Mouse (Mus musculus) neural tube, embryonic 11.5 days (tissue): Measurements from ENCODE around the gene Thbs1. TPM values are rescaled to one million over a fixed set of nuclear protein-coding genes. Genes with fewer than 3 reads are reported as not detected.
"Not testable (repeated sequence)": the region's sequence is repeated elsewhere in the genome, so short reads cannot be mapped to it uniquely, and the experiment has no call there.

Source experiments
- ATAC-seq: fragments of 200-750 bp; cut with Nextera tagmentation; 2 replicates; pipeline ENCODE4 v1.8.0; 2017; ENCODE audit warnings: moderate number of reproducible peaks, mild to moderate bottlenecking, moderate TSS enrichment, moderate library complexity; ENCODE audit not compliant: insufficient read depth, low FRiP score, low TSS enrichment
- DNase-seq: peaks from one replicate; pipeline ENCODE4 v3.0.0-alpha.2; 2015; ENCODE audit warnings: low spot score
- H3K27ac ChIP-seq: fragments of 300-500 bp; sonication (generic); 2 replicates; pipeline ENCODE4 v1.5.1; 2014; ENCODE audit warnings: low read depth, mild to moderate bottlenecking, low read length
- H3K27me3 ChIP-seq: fragments of 300-500 bp; sonication (generic); 2 replicates; pipeline ENCODE4 v1.6.1; 2014; ENCODE audit warnings: mild to moderate bottlenecking, low read length, mixed read lengths; ENCODE audit not compliant: control insufficient read depth, insufficient read depth
- H3K36me3 ChIP-seq: fragments of 300-500 bp; sonication (generic); 2 replicates; pipeline ENCODE4 v1.6.1; 2014; ENCODE audit warnings: mild to moderate bottlenecking, low read length, moderate library complexity, mixed read lengths; ENCODE audit not compliant: control insufficient read depth, insufficient read depth
- H3K4me1 ChIP-seq: fragments of 300-500 bp; sonication (generic); 2 replicates; pipeline ENCODE4 v1.6.1; 2014; ENCODE audit warnings: low read length, mixed read lengths; ENCODE audit not compliant: control insufficient read depth, insufficient read depth
- H3K4me2 ChIP-seq: fragments of 300-500 bp; sonication (generic); 2 replicates; pipeline ENCODE4 v1.6.1; 2014; ENCODE audit warnings: low read depth, mild to moderate bottlenecking, moderate library complexity
- H3K4me3 ChIP-seq: fragments of 300-500 bp; sonication (generic); 2 replicates; pipeline ENCODE4 v1.5.1; 2014; ENCODE audit warnings: low read depth, low read length
- H3K9ac ChIP-seq: fragments of 300-500 bp; sonication (generic); 2 replicates; pipeline ENCODE4 v1.6.1; 2014; ENCODE audit warnings: mild to moderate bottlenecking, low read length
- H3K9me3 ChIP-seq: fragments of 300-500 bp; sonication (generic); 2 replicates; pipeline ENCODE4 v1.6.1; 2016; ENCODE audit warnings: low read length; ENCODE audit not compliant: control insufficient read depth
- WGBS: fragments of 180-500 bp; shearing (Covaris S2); extraction: QIAGEN DNeasy Blood & Tissue Kit; methylation state at CpG from one replicate; pipeline ENCODE4 v1.1.7; 2014; 5-methylcytosine and 5-hydroxymethylcytosine counted together
- polyA plus RNA-seq: library from polyadenylated mRNA; unstranded; fragments of >200 nt; fragmentation: Nextera tagmentation; extraction: Ambion mirVana; gene quantifications from 2 replicates; pipeline ENCODE4 v1.2.1, GENCODE M21; 2014

Thbs1 gene
- polyA plus RNA-seq, 1 experiment from 2014 or later = 36.9 TPM

DNA sequence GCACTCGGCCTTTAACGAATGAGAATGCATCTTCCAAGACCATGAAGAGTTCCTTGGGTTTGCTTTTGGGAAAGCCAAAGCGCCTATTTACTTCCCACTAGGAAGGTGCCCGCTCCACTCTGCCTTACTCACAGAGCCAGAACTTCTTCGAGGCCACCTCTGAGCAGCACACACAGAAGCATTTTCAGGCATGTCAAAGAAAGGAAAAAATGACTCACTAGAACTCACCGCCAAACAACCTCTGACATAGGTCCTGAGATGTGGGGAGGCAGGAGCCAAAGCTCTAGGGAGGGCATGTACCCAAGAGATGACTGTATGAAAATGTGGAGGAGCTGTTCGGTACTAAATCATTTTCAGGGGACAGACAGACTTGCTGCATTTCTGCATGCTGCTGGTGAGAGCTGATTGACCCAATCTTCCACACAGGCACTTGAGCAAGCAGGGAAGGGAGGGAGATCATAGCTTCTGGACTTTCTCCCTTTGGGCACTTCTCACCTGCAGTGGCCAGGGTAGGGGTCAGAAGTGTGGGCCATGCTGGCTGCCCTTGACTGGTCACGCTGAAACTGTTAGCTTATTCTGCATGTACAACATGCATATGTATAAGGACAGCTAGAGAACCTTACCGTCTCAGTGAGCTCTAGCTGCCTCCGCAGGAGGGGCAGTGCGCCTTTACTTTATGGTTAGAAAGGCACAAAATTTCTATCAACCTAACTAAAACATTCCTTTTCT, 13.7 kb downstream of the Thbs1 start:
- WGBS = 80% methylated on average over 11 of the region's 11 CpGs
- Histone ChIP-seq H3K36me3 (no peaks in the 10 kb centered on the region), H3K4me3 (no peak overlapping the region), H3K4me1 (no peaks in the 10 kb centered on the region), H3K9ac (no peak overlapping the region), H3K27me3 (no peaks in the 10 kb centered on the region), H3K4me2 (no peak overlapping the region), H3K9me3 (no peaks in the 10 kb centered on the region), H3K27ac (no peak overlapping the region)
- no peak for ATAC-seq
- no peak for DNase-seq

DNA sequence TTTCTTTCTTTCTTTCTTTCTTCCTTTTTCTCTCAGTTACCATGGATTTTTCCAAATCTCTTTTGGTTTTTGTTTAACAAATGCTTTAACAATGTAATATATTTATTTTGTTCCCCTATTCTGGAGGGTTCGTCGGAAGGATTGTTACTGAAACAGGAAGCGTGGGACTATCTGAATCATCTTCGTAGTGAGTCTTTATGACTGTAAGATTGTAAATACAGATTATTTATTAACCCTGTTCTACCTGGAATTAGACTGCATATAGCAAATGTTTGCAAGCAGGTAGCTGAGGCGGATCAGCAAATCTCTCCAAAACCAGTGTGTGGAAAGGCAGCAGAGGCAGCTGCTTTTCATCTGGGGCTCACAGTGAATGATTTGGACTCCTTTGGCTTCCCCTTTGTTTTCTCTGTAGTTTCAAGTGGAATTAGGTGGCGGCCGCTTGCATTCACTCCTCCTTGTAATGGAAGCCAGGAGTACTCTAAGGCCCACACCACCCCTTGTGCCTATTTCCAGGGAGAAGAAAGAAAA, 14.3 kb downstream of the Thbs1 start:
- Histone ChIP-seq H3K36me3 (no peaks in the 10 kb centered on the region), H3K27ac (no peak overlapping the region), H3K4me2 (no peak overlapping the region), H3K9ac (no peak overlapping the region), H3K4me3 (no peak overlapping the region), H3K27me3 (no peaks in the 10 kb centered on the region), H3K4me1 (no peaks in the 10 kb centered on the region), H3K9me3 (no peaks in the 10 kb centered on the region)
- 64% methylated on average over 7 of the region's 7 CpGs for WGBS
- no peak for ATAC-seq
- no peak for DNase-seq

DNA sequence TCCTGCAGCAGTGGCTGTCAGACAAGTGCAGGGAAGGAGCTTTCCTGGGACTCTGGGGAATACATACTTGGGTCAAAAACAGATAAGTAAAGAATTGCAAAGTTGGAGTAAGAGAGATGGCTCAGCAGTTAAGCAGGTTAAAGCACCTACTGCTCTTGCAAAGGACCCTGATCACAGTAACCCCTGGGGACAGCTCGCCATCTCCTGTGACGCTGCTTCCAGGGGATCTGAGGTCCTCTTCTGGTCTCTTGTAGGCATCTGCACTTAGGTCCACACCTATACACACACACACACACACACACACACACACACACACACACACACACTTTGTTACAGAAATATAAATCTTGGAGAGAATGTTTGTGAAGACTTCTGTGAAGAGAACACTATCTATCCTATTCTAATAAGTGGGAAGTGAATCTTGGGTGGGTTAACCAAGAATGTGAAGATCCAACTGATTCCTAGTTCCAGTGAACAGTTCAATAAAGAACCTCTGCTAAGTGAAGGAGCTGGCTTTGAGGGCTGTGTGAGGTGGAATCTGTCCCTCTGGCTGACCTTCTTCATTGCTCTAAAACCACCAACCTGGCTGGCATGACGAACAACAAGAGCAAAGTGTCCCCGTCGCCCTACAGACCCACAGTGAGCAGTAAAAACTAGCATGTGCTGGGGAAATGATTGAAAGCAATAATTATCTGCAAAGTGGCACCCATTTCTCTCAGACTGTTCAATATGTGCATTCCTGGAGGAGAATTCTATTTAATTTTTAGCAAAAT, 16.0 kb downstream of the Thbs1 start:
- Histone ChIP-seq H3K9ac (no peak overlapping the region), H3K4me3 (no peak overlapping the region), H3K4me1 (no peaks in the 10 kb centered on the region), H3K4me2 (no peak overlapping the region), H3K36me3 (no peaks in the 10 kb centered on the region), H3K27me3 (no peaks in the 10 kb centered on the region), H3K27ac (no peak overlapping the region), H3K9me3 (no peaks in the 10 kb centered on the region)
- WGBS = 76% methylated on average over 5 of the region's 5 CpGs
- DNase-seq (no peak), ATAC-seq (no peak)

DNA sequence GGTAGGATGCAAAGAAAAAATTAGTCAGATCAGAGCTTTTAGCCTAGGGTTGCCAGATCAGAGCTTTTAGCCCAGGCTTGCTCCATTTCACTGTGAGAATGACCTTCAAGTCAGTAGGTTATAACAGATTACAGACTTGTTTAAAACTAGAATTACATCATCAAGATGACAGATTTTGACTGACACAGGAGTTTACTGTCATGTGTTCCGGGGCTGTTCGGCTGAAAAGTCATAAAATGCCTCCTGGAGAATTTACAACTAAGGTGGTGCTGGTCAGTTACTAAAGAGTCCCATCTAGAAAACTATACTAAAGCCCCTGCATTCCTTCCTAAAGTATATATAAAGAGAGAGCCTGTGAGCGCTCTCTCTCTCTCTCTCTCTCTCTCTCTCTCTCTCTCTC, 16.6 kb downstream of the Thbs1 start:
- H3K4me3 ChIP-seq = no peak overlapping the region
- WGBS = 46% methylated on average over 3 of the region's 3 CpGs
- ATAC-seq = no peak

DNA sequence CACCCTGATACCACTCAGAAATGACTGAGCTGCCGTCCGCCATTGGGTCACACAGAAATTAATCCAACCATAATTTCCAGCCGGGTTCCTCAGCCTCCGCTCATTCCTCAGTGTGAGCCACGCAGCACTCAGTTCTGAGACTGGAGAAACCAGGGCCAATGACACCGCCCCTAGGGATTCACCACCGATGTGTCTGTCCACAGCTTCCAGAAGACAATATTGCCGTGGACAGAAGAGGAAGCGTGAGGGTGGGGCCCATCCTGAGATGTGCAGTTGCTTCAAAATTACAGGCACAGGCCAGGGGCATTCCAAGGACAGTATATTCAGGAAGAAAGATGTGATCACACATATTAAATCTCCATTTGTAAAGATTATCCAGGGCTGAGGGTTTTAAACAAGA, 25.4 kb downstream of the Thbs1 start:
- no peaks in the 10 kb centered on the region for H3K36me3 ChIP-seq
- ATAC-seq (no peak), DNase-seq (no peak)
- H3K9ac ChIP-seq = no peak overlapping the region
- H3K9me3 ChIP-seq = no peaks in the 10 kb centered on the region
- WGBS = 91% methylated on average over 9 of the region's 9 CpGs
- no peak overlapping the region for H3K4me3 ChIP-seq
- no peak overlapping the region for H3K27ac ChIP-seq
- no peaks in the 10 kb centered on the region for H3K27me3 ChIP-seq
- H3K4me1 ChIP-seq = no peaks in the 10 kb centered on the region
- H3K4me2 ChIP-seq = no peak overlapping the region

More for the DNA sequence above, 16.6 kb downstream of the Thbs1 start:
- no peaks in the 10 kb centered on the region for H3K4me1 ChIP-seq
- no peaks in the 10 kb centered on the region for H3K9me3 ChIP-seq
- no peak overlapping the region for H3K9ac ChIP-seq
- H3K36me3 ChIP-seq = no peaks in the 10 kb centered on the region
- no peak overlapping the region for H3K27ac ChIP-seq
- DNase-seq = no peak
- H3K4me2 ChIP-seq = no peak overlapping the region
- H3K27me3 ChIP-seq = no peaks in the 10 kb centered on the region

DNA sequence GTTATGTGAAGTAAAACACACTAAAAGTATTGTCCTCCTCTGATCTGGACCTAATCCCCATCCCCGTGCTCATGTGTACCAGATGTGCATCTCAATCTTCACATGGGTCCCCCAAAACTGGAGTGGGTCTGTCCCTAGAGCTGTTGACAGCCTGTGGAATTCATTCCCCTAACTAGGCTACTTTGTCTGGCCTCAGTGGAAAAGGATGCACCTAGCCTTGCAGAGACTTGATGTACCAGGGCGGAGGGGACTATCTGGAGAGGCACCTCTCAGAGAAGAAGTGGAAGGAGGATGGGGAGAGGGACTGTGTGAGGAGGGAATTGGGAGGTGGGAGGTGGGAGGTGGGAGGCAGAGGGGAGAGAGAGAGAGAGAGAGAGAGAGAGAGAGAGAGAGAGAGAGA, 26.1 kb downstream of the Thbs1 start:
- H3K9me3 ChIP-seq = no peaks in the 10 kb centered on the region
- no peaks in the 10 kb centered on the region for H3K4me1 ChIP-seq
- H3K27me3 ChIP-seq = no peaks in the 10 kb centered on the region
- no peak overlapping the region for H3K4me2 ChIP-seq
- H3K27ac ChIP-seq = no peak overlapping the region
- no peaks in the 10 kb centered on the region for H3K36me3 ChIP-seq
- H3K9ac ChIP-seq = no peak overlapping the region
- DNase-seq (no peak), ATAC-seq (no peak)
- WGBS = 91% methylated on average over 2 of the region's 2 CpGs
- H3K4me3 ChIP-seq = no peak overlapping the region

DNA sequence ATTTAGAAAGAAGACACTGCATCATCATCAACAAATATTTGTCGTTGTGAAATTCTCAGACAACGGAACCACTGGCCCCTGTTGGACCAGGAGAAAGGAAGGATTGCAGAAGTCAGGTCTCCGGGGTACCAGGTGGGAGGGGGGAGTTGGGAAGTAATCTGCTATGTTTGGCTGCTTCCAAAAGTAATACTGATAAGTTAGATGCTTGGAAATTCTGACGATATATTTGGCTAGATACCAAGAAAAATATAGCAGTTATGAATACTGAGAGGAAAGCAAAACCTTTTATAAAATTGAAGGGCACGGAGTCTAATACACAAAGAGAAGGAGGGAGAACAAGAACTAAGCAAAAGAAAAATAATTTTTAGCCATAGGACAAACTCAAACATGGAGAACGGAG, 27.6 kb downstream of the Thbs1 start:
- no peaks in the 10 kb centered on the region for H3K4me1 ChIP-seq
- H3K9me3 ChIP-seq = no peaks in the 10 kb centered on the region
- no peak for ATAC-seq
- no peaks in the 10 kb centered on the region for H3K36me3 ChIP-seq
- H3K9ac ChIP-seq = no peak overlapping the region
- no peak overlapping the region for H3K4me2 ChIP-seq
- no peaks in the 10 kb centered on the region for H3K27me3 ChIP-seq
- no peak overlapping the region for H3K4me3 ChIP-seq
- no peak overlapping the region for H3K27ac ChIP-seq
- WGBS = 90% methylated on average over 6 of the region's 6 CpGs
- no peak for DNase-seq

DNA sequence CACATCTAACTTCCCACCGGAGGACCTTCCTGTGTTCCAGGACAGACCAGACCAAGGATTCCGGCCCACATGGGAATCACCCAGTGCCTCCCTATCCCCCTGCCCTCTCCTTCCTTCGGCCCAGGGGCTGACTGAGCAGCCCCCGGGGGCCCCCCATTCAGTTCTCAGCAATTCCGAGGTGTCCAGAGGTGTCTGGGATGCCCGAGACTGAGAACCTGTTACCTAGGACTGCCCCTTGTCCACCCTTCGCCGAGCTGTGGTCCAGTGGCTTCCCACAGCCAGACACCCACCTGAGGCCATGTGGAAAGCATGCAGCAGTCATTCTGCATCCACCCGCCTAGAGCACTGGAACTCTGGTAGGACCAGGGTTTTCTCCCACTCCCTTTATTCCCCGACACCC, 30.0 kb downstream of the Thbs1 start:
- DNase-seq (no peak), ATAC-seq (no peak)
- no peak overlapping the region for H3K27ac ChIP-seq
- no peaks in the 10 kb centered on the region for H3K9me3 ChIP-seq
- H3K27me3 ChIP-seq = no peaks in the 10 kb centered on the region
- WGBS = 90% methylated on average over 10 of the region's 10 CpGs
- H3K4me3 ChIP-seq = no peak overlapping the region
- no peaks in the 10 kb centered on the region for H3K4me1 ChIP-seq
- no peak overlapping the region for H3K9ac ChIP-seq
- H3K4me2 ChIP-seq = no peak overlapping the region
- no peaks in the 10 kb centered on the region for H3K36me3 ChIP-seq

DNA sequence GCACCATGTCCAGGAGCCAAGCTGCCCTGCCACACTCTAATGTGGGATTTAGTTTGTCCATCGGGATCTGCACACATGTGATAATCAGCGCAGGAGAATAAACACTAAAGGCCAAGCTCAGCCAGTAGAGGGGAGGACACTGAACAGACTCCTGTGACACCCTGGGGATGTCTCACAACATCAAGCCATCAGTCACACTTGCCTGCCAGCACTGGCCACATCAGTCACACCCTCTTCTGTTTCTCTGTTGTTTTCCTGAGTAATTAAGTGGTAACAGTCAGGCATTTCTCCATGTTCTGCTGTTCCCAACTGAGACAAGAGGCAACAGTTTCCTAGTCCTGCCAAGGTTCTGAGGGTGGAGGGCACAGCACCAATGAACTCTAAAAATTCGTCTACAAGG, 36.1 kb downstream of the Thbs1 start:
- ATAC-seq, H3K9me3 ChIP-seq, H3K4me2 ChIP-seq, DNase-seq, H3K4me3 ChIP-seq, H3K9ac ChIP-seq, H3K36me3 ChIP-seq, H3K4me1 ChIP-seq, H3K27ac ChIP-seq, H3K27me3 ChIP-seq: not testable (repeated sequence)
- 32% methylated on average over 3 of the region's 3 CpGs for WGBS
